Mouse (Mus musculus) hematopoietic stem cell, adult 5-6 weeks (primary cell): ENCODE measurements at regions not wholly inside any gene's neighbourhood (a gene's known extent, or its start where the extent isn't known, plus 50 kb on each side); places are given as distances from the start of the nearest gene placed in this dataset.

Experiments used
- ATAC-seq, 2 experiments: fragments of 125-278 bp in 1 of 2; replicated peaks in 1 of 2; 2 replicates each; pipeline ENCODE4 v1.8.0; 2016 to 2017; ENCODE audit warnings: inconsistent platforms in 2 of 2, mild to moderate bottlenecking in 2 of 2, moderate number of reproducible peaks in 2 of 2, low read depth in 1 of 2, moderate TSS enrichment in 1 of 2; ENCODE audit not compliant: low FRiP score in 2 of 2, poor library complexity in 2 of 2, severe bottlenecking in 2 of 2, insufficient read depth in 1 of 2, low TSS enrichment in 1 of 2

DNA sequence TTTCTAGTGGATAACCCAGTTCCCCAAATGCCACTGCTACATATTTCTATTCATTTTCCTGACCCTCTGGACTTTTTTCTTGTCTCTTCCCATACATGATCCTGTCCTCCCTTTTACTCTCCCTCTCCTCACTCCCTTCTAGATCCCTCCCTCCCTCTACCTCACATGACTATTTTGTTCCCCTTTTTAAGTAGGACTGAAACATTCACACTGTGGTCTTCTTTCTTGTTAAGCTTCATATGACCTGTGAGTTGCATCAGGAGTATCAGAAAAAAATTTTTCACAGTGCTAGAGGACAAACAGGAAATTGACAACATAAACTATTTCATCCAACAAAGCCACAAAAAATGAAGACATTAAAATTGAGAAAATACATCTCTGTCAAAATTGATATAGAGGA is 797.5 kb downstream of the Ndufa4 start:
- no peak for ATAC-seq

DNA sequence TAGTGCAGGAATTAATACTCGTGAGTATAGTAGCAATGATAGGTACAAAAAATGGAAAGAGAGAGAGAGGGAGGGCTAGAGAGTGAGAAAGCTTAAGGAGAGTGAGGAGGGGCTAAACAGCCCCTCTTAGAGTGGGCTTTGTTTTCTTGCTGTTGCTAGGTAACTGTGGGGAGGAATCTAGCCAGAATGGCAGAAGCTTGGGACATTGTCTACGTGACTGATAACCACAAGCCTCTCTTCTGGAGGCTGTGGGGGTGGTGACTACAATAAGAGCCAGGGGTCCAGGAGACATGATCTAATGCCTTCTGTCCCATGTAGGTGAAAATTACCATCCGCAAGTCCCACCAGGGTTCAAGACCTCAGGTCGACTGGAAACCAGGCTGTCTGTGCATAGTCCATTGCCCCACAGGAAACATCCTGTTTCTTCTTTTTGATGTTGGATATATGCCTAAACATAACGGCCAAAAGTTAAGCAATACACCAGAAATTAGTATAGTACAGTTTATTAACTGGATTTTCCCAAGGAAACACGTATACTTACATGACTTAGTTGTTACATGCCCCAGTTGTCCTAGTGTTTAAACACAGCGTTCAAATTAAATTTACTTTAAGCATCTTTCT is 798.8 kb downstream of the Ndufa4 start:
- no peak for ATAC-seq

DNA sequence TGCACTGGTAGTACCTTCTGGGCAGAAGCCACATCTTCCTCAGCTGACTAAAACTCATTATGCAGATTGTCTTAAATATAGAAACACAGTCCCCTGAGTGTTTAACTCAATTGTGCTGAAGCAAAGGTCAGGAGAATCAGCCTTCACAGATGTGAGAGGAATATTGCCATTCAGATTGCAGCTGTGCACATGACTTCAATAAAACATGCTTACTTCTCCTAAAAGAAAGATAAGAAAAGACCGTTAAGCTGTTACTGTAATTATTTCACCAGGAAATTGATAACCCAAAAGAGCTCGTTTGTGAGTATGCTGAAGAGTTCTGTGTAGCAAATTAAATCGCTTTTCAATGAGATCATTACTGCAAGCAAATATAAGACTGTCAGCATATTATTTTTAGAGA is 803.9 kb downstream of the Ndufa4 start:
- ATAC-seq = no peak

- ATAC-seq = peak in 1 of 2 experiments; percentile 32; a peak in 1 of 4 replicates
These were observed 846.2 kb downstream of the Ndufa4 start for GRCm38 (mm10) chr6:11060961-11061583.
